Mouse (Mus musculus) thymus, postnatal 10 days (tissue): ENCODE data around the gene Nck2.
"Not testable (repeated sequence)": the region's sequence is repeated elsewhere in the genome, so short reads cannot be mapped to it uniquely, and the experiment has no call there.

Experiments
- DNase-seq, 2 experiments: peaks; one replicate each; pipeline ENCODE4 v3.0.0; 2021; ENCODE audit warnings: low spot score in 2 of 2

Nck2 gene

DNA sequence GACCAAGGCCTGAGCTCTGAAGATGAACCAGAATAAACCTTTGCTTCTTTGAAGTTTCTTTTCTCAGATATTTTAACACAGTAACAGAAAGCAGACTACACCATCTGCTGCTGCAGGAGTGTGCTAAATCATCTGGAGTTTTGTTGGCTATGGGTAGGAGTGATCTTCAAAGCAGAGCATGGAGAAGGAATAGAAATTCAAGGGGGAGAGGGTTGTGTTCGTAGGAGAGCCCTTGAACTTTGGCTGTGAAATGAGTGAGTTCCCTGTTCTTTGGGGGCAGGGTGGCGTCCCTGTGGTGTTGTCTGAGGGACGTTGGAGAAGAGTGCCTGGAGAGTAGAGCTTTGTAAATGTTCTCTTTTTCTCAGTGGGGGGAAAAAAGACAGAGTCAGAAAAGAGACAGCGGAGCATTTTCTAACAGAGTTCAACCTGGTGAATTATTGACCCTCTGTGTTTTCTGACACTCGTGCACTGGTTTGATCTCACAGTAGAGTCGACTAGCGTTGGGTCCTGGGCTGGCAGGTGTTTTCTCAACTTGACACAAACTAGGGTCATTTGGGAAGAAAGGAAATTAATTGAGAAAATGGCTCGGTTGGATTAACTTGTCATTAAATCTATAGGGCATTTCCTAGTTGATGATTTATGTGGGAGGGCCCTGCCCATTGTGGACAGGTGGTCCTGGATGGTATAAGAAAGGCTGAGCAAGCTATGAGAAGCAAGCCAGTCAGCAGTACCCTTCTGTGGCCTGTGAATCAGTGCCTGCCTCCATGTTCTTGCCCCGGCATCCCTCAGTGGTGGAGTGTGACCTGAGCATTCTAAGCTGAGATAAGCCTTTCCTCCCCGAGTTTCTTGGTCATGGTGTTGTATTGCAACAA lies 57.8 kb downstream of the Nck2 start:
- DNase-seq: no peak

- DNase-seq: no peak
Measured at GRCm38 (mm10) chr1:43502792-43503146, 58.4 kb downstream of the Nck2 start.

GRCm38 (mm10) chr1:43503261-43503660 lies 58.9 kb downstream of the Nck2 start:
- DNase-seq: no peak

GRCm38 (mm10) chr1:43503676-43504075 lies 59.3 kb downstream of the Nck2 start:
- no peak for DNase-seq

- DNase-seq: no peak
Measured at GRCm38 (mm10) chr1:43504235-43504634, 59.9 kb downstream of the Nck2 start.

- no peak for DNase-seq
Measured at GRCm38 (mm10) chr1:43506638-43507037, 62.3 kb downstream of the Nck2 start.

DNA sequence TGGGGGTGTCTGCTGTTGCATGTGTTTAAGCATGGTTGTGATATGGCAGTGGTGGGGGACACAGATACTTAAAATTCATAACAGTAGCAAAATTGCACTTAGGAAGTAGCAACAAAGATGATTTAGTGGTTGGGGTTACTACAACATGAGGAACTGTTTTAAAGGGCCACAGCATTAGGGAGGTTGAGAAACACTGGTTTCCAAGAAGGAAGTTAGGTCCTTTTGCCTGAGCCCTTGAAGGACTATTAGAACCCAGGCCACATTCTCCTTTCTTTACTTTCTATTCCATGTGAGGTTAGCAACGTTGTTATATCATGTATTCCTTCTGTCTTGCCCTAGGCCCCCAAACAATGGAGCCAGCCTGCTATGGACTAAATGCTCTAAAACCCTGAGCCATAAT lies 63.4 kb downstream of the Nck2 start:
- no peak for DNase-seq

DNA sequence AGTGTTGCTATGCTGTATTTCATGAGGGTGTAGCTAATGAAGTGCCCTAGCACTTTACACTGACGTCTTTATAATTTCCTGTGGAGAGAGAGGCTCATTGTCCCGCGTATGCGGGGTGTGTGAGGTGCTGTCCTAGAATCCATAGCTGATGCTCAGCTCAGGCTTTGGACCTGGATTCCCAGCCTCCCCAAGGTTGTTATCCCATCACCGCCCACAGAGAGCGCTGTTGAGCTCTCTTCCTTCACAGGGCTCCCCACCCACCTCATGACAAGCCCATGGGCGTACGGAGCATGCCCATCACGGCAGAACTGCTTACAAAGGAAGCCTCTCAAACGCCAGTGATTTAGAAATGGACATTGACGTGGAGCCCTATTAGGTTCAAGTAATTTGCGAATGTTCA lies 66.9 kb downstream of the Nck2 start:
- DNase-seq: no peak

DNA sequence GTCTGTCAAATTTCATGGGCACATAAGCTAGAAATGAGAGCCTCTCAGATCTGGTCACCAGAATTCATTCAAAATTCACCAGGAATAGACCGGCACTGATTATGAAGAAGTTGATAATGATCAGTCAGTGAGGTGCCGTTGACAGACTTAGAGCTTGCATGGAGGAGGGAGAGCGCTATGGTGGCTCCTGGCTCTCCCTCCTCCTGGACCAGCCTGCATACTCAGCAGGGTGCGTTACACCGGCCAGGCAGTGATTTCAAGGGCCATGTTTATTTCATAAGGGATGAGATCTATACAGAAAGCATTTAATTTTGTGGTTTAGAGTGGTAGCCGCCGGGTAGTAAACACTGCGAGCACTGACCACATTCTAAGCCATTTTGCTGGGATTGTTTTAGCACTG lies 67.3 kb downstream of the Nck2 start:
- no peak for DNase-seq

GRCm38 (mm10) chr1:43517405-43517804 lies 73.0 kb downstream of the Nck2 start:
- DNase-seq: no peak

- no peak for DNase-seq
Measured at GRCm38 (mm10) chr1:43520216-43520988, 76.0 kb downstream of the Nck2 start.

- no peak for DNase-seq
Measured at GRCm38 (mm10) chr1:43520989-43521371, 76.6 kb downstream of the Nck2 start.

GRCm38 (mm10) chr1:43521512-43521911 lies 77.1 kb downstream of the Nck2 start:
- no peak for DNase-seq

DNA sequence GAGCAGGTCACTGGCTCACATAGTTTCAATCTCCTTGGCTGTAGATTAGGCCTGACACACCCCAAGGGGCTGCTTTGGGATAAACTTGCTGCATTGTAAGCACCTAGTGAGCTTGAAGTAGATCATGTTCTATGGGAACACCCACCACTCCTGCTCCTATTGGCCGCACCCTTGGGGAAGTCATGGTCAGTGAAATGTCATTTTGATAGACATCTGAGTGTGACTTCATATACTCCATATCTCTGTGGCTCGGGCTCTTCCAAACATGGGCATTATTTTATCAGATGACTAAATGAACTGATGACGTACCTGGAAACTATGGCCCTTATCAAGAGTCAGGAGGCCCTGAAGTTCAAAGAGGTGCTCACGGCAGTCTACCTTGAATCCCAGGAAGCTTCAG lies 77.6 kb downstream of the Nck2 start:
- no peak for DNase-seq

- no peak for DNase-seq
Measured at GRCm38 (mm10) chr1:43522976-43523375, 78.6 kb downstream of the Nck2 start.

DNA sequence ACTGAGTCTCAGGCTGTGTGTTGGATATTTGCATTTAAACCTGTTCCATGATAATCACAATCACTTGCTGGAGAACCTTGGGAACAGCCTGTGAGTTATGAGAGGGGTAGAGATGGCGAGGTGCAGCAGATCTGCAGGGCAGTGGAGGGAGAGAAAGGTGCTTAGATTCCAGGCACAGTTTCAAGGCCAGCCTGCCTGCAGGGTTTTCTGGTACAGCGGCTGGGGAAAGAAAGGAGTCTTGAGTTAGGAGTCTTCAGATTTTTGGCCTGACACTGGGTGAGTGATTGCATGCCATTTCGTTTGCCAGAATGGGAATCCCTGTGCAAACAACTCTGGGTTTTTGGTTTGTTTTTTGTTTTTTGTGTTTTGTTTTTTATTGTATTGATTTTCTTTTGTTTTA lies 80.0 kb downstream of the Nck2 start:
- DNase-seq: no peak

GRCm38 (mm10) chr1:43528275-43528674 lies 83.9 kb downstream of the Nck2 start:
- no peak for DNase-seq

- no peak for DNase-seq
Measured at GRCm38 (mm10) chr1:43529086-43529485, 84.7 kb downstream of the Nck2 start.

- DNase-seq: no peak
Measured at GRCm38 (mm10) chr1:43530295-43531020, 86.1 kb downstream of the Nck2 start.

GRCm38 (mm10) chr1:43531307-43531706 lies 86.9 kb downstream of the Nck2 start:
- DNase-seq: no peak

DNA sequence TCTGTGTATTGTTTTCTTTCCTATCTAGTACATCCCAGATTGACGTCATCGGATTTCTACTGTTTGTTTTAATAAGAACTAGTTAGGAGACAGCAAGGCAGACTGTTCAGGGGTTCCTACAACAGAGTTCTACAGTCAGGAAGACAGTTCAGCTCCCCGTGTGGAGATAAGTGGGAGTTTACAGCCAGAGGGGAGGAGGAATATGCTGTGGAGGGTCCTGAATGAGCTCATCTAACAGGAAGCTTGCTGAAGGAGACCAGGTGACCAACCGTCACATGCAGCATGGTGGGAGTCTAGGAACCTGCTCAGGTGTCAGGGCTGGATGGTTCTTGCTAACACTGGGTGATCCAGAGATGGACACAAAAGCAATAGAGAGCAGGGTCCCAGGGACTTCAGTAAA lies 87.9 kb downstream of the Nck2 start:
- DNase-seq: no peak

DNA sequence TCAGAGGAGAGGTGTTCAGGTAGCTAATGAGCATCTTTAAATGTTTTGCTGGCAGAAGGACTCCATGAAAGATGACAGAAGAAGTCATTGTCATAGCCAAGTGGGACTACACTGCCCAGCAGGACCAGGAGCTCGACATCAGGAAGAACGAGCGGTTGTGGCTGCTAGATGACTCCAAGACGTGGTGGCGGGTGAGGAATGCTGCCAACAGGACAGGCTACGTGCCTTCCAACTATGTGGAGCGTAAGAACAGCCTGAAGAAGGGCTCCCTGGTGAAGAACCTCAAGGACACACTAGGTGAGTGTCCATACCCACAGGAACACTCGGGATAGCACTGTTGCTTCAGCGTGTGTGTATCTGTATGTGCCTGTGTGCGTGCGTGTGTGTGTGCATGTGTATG lies 89.1 kb downstream of the Nck2 start:
- DNase-seq: not testable (repeated sequence)
